Mouse (Mus musculus) forebrain, embryonic 11.5 days (tissue): ENCODE data around the gene Dnajc28. TPM values are rescaled to one million over a fixed set of nuclear protein-coding genes. Genes with fewer than 3 reads are reported as not detected.

Experiments used
- ATAC-seq: fragments of 200-750 bp; cut with Nextera tagmentation; replicated peaks from 2 replicates; pipeline ENCODE4 v1.8.0; 2017; ENCODE audit warnings: moderate TSS enrichment; ENCODE audit not compliant: low FRiP score
- DNase-seq: peaks from one replicate; pipeline ENCODE4 v3.0.0-alpha.2; 2017; ENCODE audit warnings: low spot score
- H3K27ac ChIP-seq: fragments of 300-500 bp; sonication (generic); 2 replicates; pipeline ENCODE4 v1.5.1; 2014; ENCODE audit warnings: low read depth, low read length
- H3K27me3 ChIP-seq: fragments of 300-500 bp; sonication (generic); 2 replicates; pipeline ENCODE4 v1.6.1; 2014; ENCODE audit warnings: mild to moderate bottlenecking, low read length, mixed read lengths; ENCODE audit not compliant: control insufficient read depth, insufficient read depth
- H3K36me3 ChIP-seq: fragments of 300-500 bp; sonication (generic); 2 replicates; pipeline ENCODE4 v1.6.1; 2014; ENCODE audit warnings: mild to moderate bottlenecking, low read length, moderate library complexity, mixed read lengths; ENCODE audit not compliant: control insufficient read depth, insufficient read depth
- H3K4me1 ChIP-seq: fragments of 300-500 bp; sonication (generic); replicated peaks from 2 replicates; pipeline ENCODE4 v1.6.1; 2014; ENCODE audit warnings: low read length, mixed read lengths; ENCODE audit not compliant: control insufficient read depth, insufficient read depth
- H3K4me2 ChIP-seq: fragments of 300-500 bp; sonication (generic); 2 replicates; pipeline ENCODE4 v1.6.1; 2014; ENCODE audit warnings: low read depth, mild to moderate bottlenecking, low read length, moderate library complexity, mixed read lengths; ENCODE audit not compliant: severe bottlenecking
- H3K4me3 ChIP-seq: fragments of 300-500 bp; sonication (generic); 2 replicates; pipeline ENCODE4 v1.5.1; 2014; ENCODE audit warnings: low read depth, low read length
- H3K9ac ChIP-seq: fragments of 300-500 bp; sonication (generic); 2 replicates; pipeline ENCODE4 v1.6.1; 2014; ENCODE audit warnings: low read length
- H3K9me3 ChIP-seq: fragments of 300-500 bp; sonication (generic); 2 replicates; pipeline ENCODE4 v1.6.1; 2016; ENCODE audit warnings: low read length, mixed read lengths; ENCODE audit not compliant: control insufficient read depth
- WGBS: fragments of 180-500 bp; shearing (Covaris S2); extraction: QIAGEN DNeasy Blood & Tissue Kit; methylation state at CpG from one replicate; pipeline ENCODE4 v1.1.7; 2014; 5-methylcytosine and 5-hydroxymethylcytosine counted together
- polyA plus RNA-seq: library from polyadenylated mRNA; unstranded; fragments of >200 nt; fragmentation: Nextera tagmentation; extraction: Ambion mirVana; gene quantifications from 2 replicates; pipeline ENCODE4 v1.2.1, GENCODE M21; 2014

The Dnajc28 gene
- 4.5 and 4.7 TPM in 2 replicates for polyA plus RNA-seq

DNA sequence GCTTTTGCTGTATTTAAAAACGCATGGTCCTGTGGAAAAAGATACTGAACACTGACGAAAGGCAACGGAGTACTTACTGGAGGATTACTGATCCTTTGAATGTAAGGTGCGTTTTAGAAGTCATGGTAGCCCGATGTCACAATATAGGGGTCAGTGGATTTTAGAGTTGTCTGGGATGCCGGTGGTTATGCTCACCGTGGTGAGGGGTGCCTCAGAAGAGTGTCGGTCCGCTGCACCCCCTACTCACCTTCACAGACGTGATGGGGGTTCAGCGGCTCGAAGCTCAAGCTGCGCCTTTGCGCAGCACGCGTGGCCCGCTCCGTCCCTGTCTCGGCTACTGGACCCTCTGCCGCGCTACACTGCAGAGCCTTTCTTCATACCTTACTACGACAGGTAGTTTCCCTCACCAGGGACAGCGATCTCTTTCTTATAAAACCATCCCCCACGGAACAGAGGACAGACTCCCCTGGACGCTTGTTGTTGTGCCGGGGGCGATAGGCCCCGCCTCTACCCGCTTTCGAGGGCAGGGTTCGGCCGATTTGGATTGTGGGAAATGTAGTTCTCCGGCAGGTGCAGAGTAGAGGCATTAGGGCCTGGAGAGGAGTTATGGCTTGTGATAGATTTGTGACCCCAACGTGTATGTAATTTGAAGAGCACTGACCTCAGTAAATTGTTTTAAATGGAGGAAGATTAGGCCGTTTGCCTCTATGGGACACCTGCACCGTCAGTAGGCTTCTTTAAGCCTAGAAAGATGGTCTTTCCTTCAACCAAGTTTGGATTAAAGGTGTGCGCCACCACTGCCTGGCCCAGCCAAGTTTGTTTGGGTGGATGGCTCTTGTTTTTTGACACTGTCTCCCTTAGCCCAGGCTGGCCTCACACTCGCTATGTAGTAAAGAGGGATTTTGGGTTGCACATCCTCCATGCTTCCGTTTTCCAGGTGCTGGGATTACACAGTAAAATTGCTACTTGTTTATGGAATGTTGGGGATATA is at the start of gene Dnajc28:
Gene Dnajc28, minus strand, starts transcription at position 516 of the 991 bp plus-strand sequence.
- WGBS, result 10% methylated on average over 39 of the region's 39 CpGs
- H3K4me3 ChIP-seq, result peak within 1 kb of the TSS; percentile 67
- no peak within 1 kb of the TSS for H3K27ac ChIP-seq
- peak within 1 kb of the TSS; percentile 83 for H3K4me2 ChIP-seq
- H3K4me1 ChIP-seq, result peaks cover 3% of the 10 kb centered on the region; the same call in 1 of the 2 replicates
- no peaks in the 10 kb centered on the region for H3K9me3 ChIP-seq
- peaks cover 9% of the 10 kb centered on the region; the same call in 1 of the 2 replicates for H3K36me3 ChIP-seq
- DNase-seq (peak; percentile 86), ATAC-seq (peak; percentile 94)
- H3K27me3 ChIP-seq, result no peaks in the 10 kb centered on the region
- peak within 1 kb of the TSS; percentile 69 for H3K9ac ChIP-seq

DNA sequence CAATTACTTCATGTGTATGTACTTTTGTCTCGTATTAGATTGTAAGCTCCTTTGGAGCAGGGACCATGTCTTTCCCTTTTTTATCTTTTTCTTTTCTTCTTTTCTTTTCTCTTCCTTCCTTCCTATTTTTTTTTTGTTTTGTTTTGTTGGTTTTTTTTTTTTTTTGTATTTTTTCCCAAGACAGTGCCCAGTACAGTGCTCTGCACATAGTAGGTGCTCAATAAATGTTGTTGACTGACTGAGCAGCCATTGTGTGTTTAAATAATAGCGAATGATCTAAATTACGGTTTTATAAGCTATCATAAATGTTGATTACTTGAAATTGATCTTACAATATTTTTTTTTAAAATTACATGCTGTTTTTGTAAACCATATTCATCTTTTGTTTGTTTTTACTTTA is 45.0 kb upstream of the Dnajc28 start:
- H3K27me3 ChIP-seq, result no peaks in the 10 kb centered on the region
- no peak overlapping the region for H3K4me3 ChIP-seq
- H3K4me1 ChIP-seq, result no peaks in the 10 kb centered on the region
- no peak overlapping the region for H3K27ac ChIP-seq
- H3K9ac ChIP-seq, result no peak overlapping the region
- DNase-seq, result no peak
- no peaks in the 10 kb centered on the region for H3K9me3 ChIP-seq
- H3K36me3 ChIP-seq, result peaks cover 28% of the 10 kb centered on the region
- ATAC-seq, result no peak
- 93% methylated on average over 3 of the region's 3 CpGs for WGBS
- H3K4me2 ChIP-seq, result no peak overlapping the region

DNA sequence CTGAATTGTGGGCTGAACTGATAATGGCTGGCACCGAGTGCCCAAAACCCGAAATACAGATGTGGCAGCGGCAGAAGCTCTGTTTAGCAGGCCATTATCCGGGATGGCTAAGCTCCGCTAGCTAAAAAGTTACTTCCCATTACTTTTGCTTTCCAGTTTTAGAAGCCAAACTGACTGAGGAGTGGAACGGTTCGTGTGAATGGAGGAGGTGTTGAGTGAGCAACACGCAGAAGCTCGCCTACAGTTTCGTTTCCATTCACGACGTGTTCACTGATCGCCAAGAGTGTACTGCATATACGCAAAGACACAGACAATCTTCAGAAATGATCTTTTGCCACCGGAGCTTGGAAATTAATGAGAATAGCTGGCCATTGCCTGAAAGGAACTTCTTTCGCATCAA is 43.5 kb upstream of the Dnajc28 start:
- no peak overlapping the region for H3K4me2 ChIP-seq
- no peak overlapping the region for H3K4me3 ChIP-seq
- WGBS, result 96% methylated on average over 16 of the region's 16 CpGs
- peaks cover 43% of the 10 kb centered on the region for H3K36me3 ChIP-seq
- DNase-seq (no peak), ATAC-seq (no peak)
- H3K9ac ChIP-seq, result no peak overlapping the region
- H3K27ac ChIP-seq, result no peak overlapping the region
- H3K27me3 ChIP-seq, result no peaks in the 10 kb centered on the region
- H3K4me1 ChIP-seq, result no peaks in the 10 kb centered on the region
- no peaks in the 10 kb centered on the region for H3K9me3 ChIP-seq

DNA sequence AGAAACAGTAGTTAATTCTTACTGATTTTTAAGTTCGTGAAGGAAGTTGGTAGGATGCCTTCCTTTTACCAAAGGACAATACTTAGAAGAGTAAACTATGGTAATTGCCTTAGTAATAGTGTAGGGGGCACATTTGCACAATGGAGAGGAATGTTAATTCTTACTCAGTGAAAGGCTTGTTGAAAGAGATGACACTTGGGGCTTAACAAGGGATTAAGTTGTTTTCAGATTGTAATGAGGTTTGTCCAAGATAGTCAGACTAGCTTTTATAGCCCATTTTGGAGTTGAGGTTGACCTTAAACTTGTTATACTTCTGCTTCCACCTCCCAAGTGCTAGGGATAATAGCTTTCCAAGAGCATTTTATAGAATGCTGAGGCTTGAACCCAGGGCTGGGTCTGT is 42.6 kb upstream of the Dnajc28 start:
- no peak overlapping the region for H3K4me2 ChIP-seq
- H3K36me3 ChIP-seq, result peaks cover 50% of the 10 kb centered on the region
- H3K27me3 ChIP-seq, result no peaks in the 10 kb centered on the region
- ATAC-seq (no peak), DNase-seq (no peak)
- WGBS, result 38% methylated on average over 1 of the region's 1 CpGs
- no peak overlapping the region for H3K9ac ChIP-seq
- no peak overlapping the region for H3K27ac ChIP-seq
- H3K4me3 ChIP-seq, result no peak overlapping the region
- no peaks in the 10 kb centered on the region for H3K9me3 ChIP-seq
- no peaks in the 10 kb centered on the region for H3K4me1 ChIP-seq

DNA sequence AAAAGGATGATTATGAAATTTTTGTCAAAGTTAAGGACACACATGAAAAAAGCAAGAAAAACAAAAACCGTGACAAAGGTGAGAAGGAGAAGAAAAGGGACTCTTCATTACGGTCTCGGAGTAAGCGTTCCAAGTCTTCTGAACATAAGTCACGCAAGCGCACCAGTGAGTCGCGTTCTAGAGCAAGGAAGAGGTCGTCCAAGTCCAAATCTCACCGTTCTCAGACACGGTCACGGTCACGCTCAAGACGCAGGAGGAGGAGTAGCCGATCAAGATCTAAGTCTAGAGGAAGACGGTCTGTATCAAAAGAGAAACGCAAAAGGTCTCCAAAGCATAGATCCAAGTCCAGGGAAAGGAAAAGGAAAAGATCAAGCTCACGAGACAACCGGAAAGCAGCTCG is 41.0 kb upstream of the Dnajc28 start:
- WGBS, result 97% methylated on average over 20 of the region's 20 CpGs
- Histone ChIP-seq H3K4me2 (no peak overlapping the region), H3K36me3 (peaks cover 66% of the 10 kb centered on the region), H3K27me3 (no peaks in the 10 kb centered on the region), H3K9me3 (no peaks in the 10 kb centered on the region), H3K27ac (no peak overlapping the region), H3K9ac (no peak overlapping the region), H3K4me1 (no peaks in the 10 kb centered on the region), H3K4me3 (no peak overlapping the region)
- no peak for ATAC-seq
- DNase-seq, result no peak

DNA sequence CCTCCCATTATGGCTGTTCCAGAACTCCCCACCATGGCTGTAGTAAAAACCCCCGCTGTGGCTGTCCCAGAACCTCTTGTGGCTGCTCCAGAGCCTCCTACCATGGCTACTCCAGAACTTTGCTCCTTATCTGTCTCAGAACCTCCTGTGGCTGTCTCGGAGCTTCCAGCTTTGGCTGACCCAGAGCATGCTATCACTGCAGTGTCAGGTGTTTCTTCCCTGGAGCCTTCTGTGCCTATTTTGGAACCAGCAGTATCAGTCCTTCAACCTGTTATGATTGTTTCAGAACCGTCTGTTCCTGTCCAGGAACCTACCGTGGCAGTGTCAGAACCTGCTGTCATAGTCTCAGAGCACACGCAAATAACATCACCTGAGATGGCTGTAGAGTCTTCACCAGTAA is 39.6 kb upstream of the Dnajc28 start:
- ATAC-seq (no peak), DNase-seq (no peak)
- Histone ChIP-seq H3K4me3 (no peak overlapping the region), H3K4me2 (no peak overlapping the region), H3K27me3 (no peaks in the 10 kb centered on the region), H3K9me3 (no peaks in the 10 kb centered on the region), H3K27ac (no peak overlapping the region), H3K9ac (no peak overlapping the region), H3K36me3 (peaks cover 66% of the 10 kb centered on the region), H3K4me1 (no peaks in the 10 kb centered on the region)
- 94% methylated on average over 5 of the region's 5 CpGs for WGBS

DNA sequence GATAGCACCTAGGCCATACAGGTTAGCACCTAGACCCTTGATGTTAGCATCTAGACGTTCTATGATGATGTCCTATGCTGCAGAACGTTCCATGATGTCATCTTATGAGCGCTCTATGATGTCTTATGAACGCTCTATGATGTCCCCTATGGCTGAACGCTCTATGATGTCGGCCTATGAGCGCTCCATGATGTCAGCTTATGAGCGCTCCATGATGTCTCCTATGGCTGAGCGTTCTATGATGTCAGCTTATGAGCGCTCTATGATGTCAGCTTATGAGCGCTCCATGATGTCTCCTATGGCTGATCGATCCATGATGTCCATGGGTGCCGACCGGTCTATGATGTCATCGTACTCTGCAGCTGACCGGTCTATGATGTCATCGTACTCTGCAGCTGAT is 38.5 kb upstream of the Dnajc28 start:
- Histone ChIP-seq H3K4me2 (no peak overlapping the region), H3K27ac (no peak overlapping the region), H3K4me1 (no peaks in the 10 kb centered on the region), H3K27me3 (no peaks in the 10 kb centered on the region), H3K4me3 (no peak overlapping the region), H3K9ac (no peak overlapping the region), H3K9me3 (no peaks in the 10 kb centered on the region), H3K36me3 (peaks cover 62% of the 10 kb centered on the region)
- 98% methylated on average over 17 of the region's 17 CpGs for WGBS
- DNase-seq (no peak), ATAC-seq (no peak)

DNA sequence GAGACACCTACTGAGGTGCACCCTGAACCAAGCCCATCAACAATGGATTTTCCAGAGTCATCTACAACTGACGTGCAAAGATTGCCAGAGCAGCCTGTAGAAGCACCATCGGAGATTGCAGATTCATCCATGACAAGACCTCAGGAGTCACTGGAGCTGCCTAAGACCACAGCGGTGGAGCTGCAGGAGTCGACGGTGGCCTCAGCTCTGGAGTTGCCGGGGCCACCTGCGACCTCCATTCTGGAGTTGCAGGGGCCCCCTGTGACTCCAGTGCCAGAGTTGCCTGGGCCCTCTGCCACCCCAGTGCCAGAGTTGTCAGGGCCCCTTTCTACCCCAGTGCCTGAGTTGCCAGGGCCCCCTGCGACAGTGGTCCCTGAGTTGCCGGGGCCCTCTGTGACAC is 36.5 kb upstream of the Dnajc28 start:
- H3K9ac ChIP-seq, result no peak overlapping the region
- no peaks in the 10 kb centered on the region for H3K27me3 ChIP-seq
- peaks cover 67% of the 10 kb centered on the region for H3K36me3 ChIP-seq
- no peak overlapping the region for H3K27ac ChIP-seq
- DNase-seq, result no peak
- WGBS, result 97% methylated on average over 9 of the region's 9 CpGs
- no peak overlapping the region for H3K4me2 ChIP-seq
- no peak for ATAC-seq
- no peak overlapping the region for H3K4me3 ChIP-seq
- H3K9me3 ChIP-seq, result no peaks in the 10 kb centered on the region
- no peaks in the 10 kb centered on the region for H3K4me1 ChIP-seq

DNA sequence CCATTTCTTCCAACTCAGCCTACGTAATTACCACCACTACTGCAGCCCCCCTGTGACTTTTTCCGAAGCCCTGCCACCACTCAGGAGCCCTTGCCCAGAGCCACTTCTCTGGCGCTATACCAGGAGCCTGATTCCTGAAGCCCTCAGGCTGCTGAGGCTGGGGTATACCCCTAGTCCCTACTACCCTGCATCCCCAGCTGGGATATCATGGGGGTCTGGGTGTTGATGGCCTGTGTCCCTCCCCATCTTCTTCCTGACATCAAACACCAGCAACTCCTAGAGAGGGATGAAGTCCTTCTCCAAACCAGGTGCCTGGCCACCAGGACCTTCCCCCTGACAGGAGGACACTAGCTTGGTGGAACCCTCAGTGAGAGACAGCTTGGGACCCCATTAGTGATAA is 33.4 kb upstream of the Dnajc28 start:
- Histone ChIP-seq H3K27ac (no peak overlapping the region), H3K9ac (no peak overlapping the region), H3K4me1 (no peaks in the 10 kb centered on the region), H3K4me3 (no peak overlapping the region), H3K4me2 (no peak overlapping the region), H3K9me3 (no peaks in the 10 kb centered on the region), H3K36me3 (peaks cover 36% of the 10 kb centered on the region), H3K27me3 (no peaks in the 10 kb centered on the region)
- 93% methylated on average over 3 of the region's 3 CpGs for WGBS
- DNase-seq (no peak), ATAC-seq (no peak)
